Comparison of ENCODE assay signal across 10 mouse cellular contexts in the genomic region with DNA sequence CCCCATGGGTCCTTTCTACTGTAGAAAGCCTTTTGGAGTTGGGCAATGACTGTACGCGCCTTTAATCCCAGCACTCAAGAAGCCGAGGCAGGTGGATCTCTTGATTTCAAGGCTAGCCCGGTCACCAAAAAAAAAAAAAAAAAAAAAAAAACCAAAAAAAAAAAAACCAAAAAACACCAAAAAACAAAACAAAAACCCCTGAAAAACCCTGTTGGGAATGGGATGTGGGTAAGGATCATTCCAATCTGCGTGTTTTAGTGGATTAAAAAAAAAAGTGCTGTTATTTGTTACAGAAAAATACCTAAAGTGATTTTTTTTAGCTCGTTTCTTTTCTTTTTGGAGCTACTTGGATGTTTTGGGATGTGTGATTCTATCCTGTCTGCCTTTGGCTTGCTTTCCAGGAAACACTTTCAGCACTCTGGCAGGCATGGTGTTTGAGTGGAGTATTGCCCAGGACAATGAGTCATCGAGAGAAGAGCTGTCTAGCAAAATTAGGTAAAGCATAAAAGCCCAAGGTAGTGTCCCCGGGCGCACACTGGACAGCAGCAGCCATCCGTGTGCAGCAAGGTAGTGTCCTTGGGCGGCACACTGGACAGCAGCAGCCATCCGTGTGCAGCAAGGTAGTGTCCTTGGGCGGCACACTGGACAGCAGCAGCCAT. TPM values are rescaled to one million over a fixed set of nuclear protein-coding genes. Genes with fewer than 3 reads are reported as not detected.
DNase-seq lines count a peak whose midpoint lies in the region; ATAC-seq lines count a peak whose summit lies in the region.
"Had no signal": no experiment of that assay in that cellular context is flagged by ENCODE, and none has a peak within 500 bp of the region (broad histone marks: within the 10 kb centered on the region; RNA-seq: fewer than 3 reads in every experiment).

No protein-coding gene starts in this region.

- no peak for ATAC-seq in forebrain, embryonic 16.5 days
- ATAC-seq in kidney, embryonic 14.5 days (ENCODE audit: low FRiP score, low TSS enrichment) = no peak
- no peak for ATAC-seq in liver, embryonic 11.5 days (replicated peaks; ENCODE audit: low FRiP score)
- ATAC-seq: intestine, embryonic 15.5 days had no signal

- peak; percentile 32 to 34 for DNase-seq in lung, adult 18-20 months
- DNase-seq in lung, postnatal 4 days = no peak
- peak; percentile 90 for DNase-seq in brain, adult 2 months (ENCODE audit: low read depth, low spot score)
- peak; percentile 53 to 54 for DNase-seq in heart, postnatal 36 days
- DNase-seq in right cerebral cortex, postnatal 25 days = peak; percentile 59
- DNase-seq in liver, embryonic 11.5 days (ENCODE audit: low spot score) = no peak

- 90% methylated on average over 13 of the region's 13 CpGs for WGBS in forebrain, embryonic 16.5 days
- WGBS in kidney, embryonic 14.5 days = 91% methylated on average over 13 of the region's 13 CpGs
- 87% methylated on average over 13 of the region's 13 CpGs for WGBS in liver, embryonic 11.5 days

- H3K4me1 ChIP-seq in forebrain, embryonic 16.5 days (replicated peaks; ENCODE audit: control insufficient read depth, insufficient read depth, low read length) = no peaks in the 10 kb centered on the region
- no peaks in the 10 kb centered on the region for H3K4me1 ChIP-seq in kidney, embryonic 14.5 days (ENCODE audit: control insufficient read depth, insufficient read depth, low read length)
- H3K4me1 ChIP-seq in liver, embryonic 11.5 days (replicated peaks; ENCODE audit: control insufficient read depth, insufficient read depth, low read length) = no peaks in the 10 kb centered on the region
- H3K4me1 ChIP-seq: embryonic facial prominence, embryonic 13.5 days; intestine, embryonic 15.5 days had no signal

- no peak overlapping the region for H3K9ac ChIP-seq in forebrain, embryonic 16.5 days (replicated peaks; ENCODE audit: low read depth, low read length)
- no peak overlapping the region for H3K9ac ChIP-seq in kidney, embryonic 14.5 days (ENCODE audit: low read depth, low read length)
- no peak overlapping the region for H3K9ac ChIP-seq in liver, embryonic 11.5 days (ENCODE audit: low read depth, low read length)
- H3K9ac ChIP-seq: embryonic facial prominence, embryonic 13.5 days; intestine, embryonic 15.5 days had no signal

- H3K36me3 ChIP-seq in forebrain, embryonic 16.5 days (ENCODE audit: control insufficient read depth, insufficient read depth) = no peaks in the 10 kb centered on the region
- H3K36me3 ChIP-seq in kidney, embryonic 14.5 days (ENCODE audit: control insufficient read depth, insufficient read depth, low read length) = no peaks in the 10 kb centered on the region
- no peaks in the 10 kb centered on the region for H3K36me3 ChIP-seq in liver, embryonic 11.5 days (ENCODE audit: control insufficient read depth, insufficient read depth, low read length)
- H3K36me3 ChIP-seq: embryonic facial prominence, embryonic 13.5 days; intestine, embryonic 15.5 days had no signal

- no peak overlapping the region for H3K4me3 ChIP-seq in forebrain, embryonic 16.5 days (replicated peaks; ENCODE audit: low read length)
- no peak overlapping the region for H3K4me3 ChIP-seq in kidney, embryonic 14.5 days (ENCODE audit: low read length)
- no peak overlapping the region for H3K4me3 ChIP-seq in liver, embryonic 11.5 days (ENCODE audit: low read depth, low read length)
- H3K4me3 ChIP-seq: embryonic facial prominence, embryonic 13.5 days; intestine, embryonic 15.5 days had no signal

- no peaks in the 10 kb centered on the region for H3K9me3 ChIP-seq in forebrain, embryonic 16.5 days (ENCODE audit: control insufficient read depth, low read length)
- H3K9me3 ChIP-seq in kidney, embryonic 14.5 days (ENCODE audit: control insufficient read depth, low read length) = no peaks in the 10 kb centered on the region
- no peaks in the 10 kb centered on the region for H3K9me3 ChIP-seq in liver, embryonic 11.5 days (ENCODE audit: control insufficient read depth, low read length)
- H3K9me3 ChIP-seq: embryonic facial prominence, embryonic 13.5 days; intestine, embryonic 15.5 days had no signal

- no peaks in the 10 kb centered on the region for H3K27me3 ChIP-seq in forebrain, embryonic 16.5 days (replicated peaks; ENCODE audit: control insufficient read depth, insufficient read depth, low read length)
- no peaks in the 10 kb centered on the region for H3K27me3 ChIP-seq in kidney, embryonic 14.5 days (ENCODE audit: control insufficient read depth, insufficient read depth, low read length)
- H3K27me3 ChIP-seq in liver, embryonic 11.5 days (replicated peaks; ENCODE audit: control insufficient read depth, insufficient read depth, low read length) = no peaks in the 10 kb centered on the region
- H3K27me3 ChIP-seq: embryonic facial prominence, embryonic 13.5 days; intestine, embryonic 15.5 days had no signal

- intact Hi-C loops in heart, postnatal 36 days (cut with DNase I) = no loop called here

- H3K27ac ChIP-seq in forebrain, embryonic 16.5 days (ENCODE audit: low read length) = no peak overlapping the region
- no peak overlapping the region for H3K27ac ChIP-seq in kidney, embryonic 14.5 days (ENCODE audit: low read depth, low read length)
- H3K27ac ChIP-seq in liver, embryonic 11.5 days (ENCODE audit: low read depth, low read length) = no peak overlapping the region
- H3K27ac ChIP-seq: embryonic facial prominence, embryonic 13.5 days; intestine, embryonic 15.5 days had no signal

- no peak overlapping the region for H3K4me2 ChIP-seq in forebrain, embryonic 16.5 days (ENCODE audit: low read length)
- no peak overlapping the region for H3K4me2 ChIP-seq in kidney, embryonic 14.5 days (replicated peaks; ENCODE audit: low read depth, low read length)
- H3K4me2 ChIP-seq in liver, embryonic 11.5 days = no peak overlapping the region
- H3K4me2 ChIP-seq: embryonic facial prominence, embryonic 13.5 days; intestine, embryonic 15.5 days had no signal

RNA-seq across cellular contexts. Expression of gene Nup210l, which starts 14.3 kb away (rescaled TPM):
- total RNA-seq in heart, postnatal 36 days (2021) = under 1 TPM; 0.11 TPM
- 0.22 and 0.42 TPM in 2 replicates for polyA plus RNA-seq in forebrain, embryonic 16.5 days (2015; fragmentation: Nextera tagmentation; extraction: Ambion mirVana)
- 0.47 and 0.76 TPM in 2 replicates for polyA plus RNA-seq in kidney, embryonic 14.5 days (2014; fragmentation: Nextera tagmentation; extraction: Ambion mirVana)
- polyA plus RNA-seq in liver, embryonic 11.5 days (2014; fragmentation: Nextera tagmentation; extraction: Ambion mirVana) = 0.34 and 0.49 TPM in 2 replicates

RNA-seq across cellular contexts. Expression of gene Tpm3, which starts 45.8 kb away (rescaled TPM):
- total RNA-seq in heart, postnatal 36 days (2021) = 10 to 100 TPM; 50.9 to 56.1 TPM
- polyA plus RNA-seq in forebrain, embryonic 16.5 days (2015; fragmentation: Nextera tagmentation; extraction: Ambion mirVana) = 471 and 509 TPM in 2 replicates
- 515 and 579 TPM in 2 replicates for polyA plus RNA-seq in kidney, embryonic 14.5 days (2014; fragmentation: Nextera tagmentation; extraction: Ambion mirVana)
- polyA plus RNA-seq in liver, embryonic 11.5 days (2014; fragmentation: Nextera tagmentation; extraction: Ambion mirVana) = 443 and 461 TPM in 2 replicates

Comparison
In these comparisons a context has a peak if more than half of its experiments do, and no peak if none do; other contexts are left out.
1. DNase-seq: peak in lung, adult 18-20 months (2 of 2), brain, adult 2 months (single experiment), heart, postnatal 36 days (2 of 2) and right cerebral cortex, postnatal 25 days (single experiment); none in lung, postnatal 4 days (0 of 2) and liver, embryonic 11.5 days (single experiment).